Mouse (Mus musculus) c-Kit-positive CD71-negative TER-119-negative erythroid progenitor cells, embryonic 14.5 days (primary cell): ENCODE measurements at regions not wholly inside any gene's neighbourhood (a gene's known extent, or its start where the extent isn't known, plus 50 kb on each side); places are given as distances from the start of the nearest gene placed in this dataset.

Experiments used
- DNase-seq: peaks from one replicate; pipeline ENCODE4 v3.0.0-alpha.2; 2013; ENCODE audit warnings: low read depth

- DNase-seq = no peak
Observed at GRCm38 (mm10) chr9:46512276-46513051, 192.7 kb upstream of the 4931429L15Rik start.

DNA sequence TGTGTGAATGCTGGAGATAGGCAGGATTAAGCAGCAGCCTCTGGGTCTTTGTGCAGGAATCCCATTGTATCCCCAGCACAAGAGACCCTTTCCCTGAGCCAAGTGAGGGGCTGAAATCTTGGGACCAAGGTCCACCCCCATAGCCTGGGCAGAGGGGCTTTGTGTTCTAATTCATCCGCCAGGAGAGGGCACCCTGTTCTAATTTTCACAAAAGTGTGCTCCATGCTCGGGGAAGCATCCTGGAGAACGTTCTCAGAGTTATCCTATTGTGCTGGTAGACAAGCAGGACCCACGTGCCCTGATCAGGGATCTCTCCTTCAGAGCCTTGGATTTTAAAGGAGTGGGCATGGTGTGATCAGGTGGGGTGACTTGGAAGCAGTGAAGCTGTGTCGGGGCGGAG is 191.5 kb upstream of the 4931429L15Rik start:
- no peak for DNase-seq

- no peak for DNase-seq
Observed at GRCm38 (mm10) chr9:46509896-46510295, 190.1 kb upstream of the 4931429L15Rik start.

DNA sequence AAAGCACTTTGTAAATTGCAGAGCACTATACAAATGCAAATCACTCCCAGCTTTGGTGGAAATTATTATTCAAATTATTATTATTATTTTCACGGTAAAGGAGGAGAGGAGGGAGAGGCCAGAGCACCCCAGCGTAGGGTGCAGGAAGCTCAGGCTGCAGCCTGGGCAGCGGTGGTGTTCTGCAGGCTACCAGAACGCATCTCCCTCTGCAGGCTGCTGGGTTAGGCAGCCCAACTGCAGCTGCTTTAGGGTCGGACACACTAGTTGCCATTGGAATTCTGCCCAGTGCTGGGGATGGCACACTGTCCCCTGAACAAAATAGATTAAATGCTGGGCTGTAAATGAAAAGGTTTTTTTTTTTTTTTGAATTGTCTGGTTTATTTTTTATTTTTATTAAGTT is 189.7 kb upstream of the 4931429L15Rik start:
- DNase-seq = no peak

GRCm38 (mm10) chr9:46507036-46507435 is 187.2 kb upstream of the 4931429L15Rik start:
- no peak for DNase-seq

GRCm38 (mm10) chr9:46504536-46504935 is 184.8 kb upstream of the 4931429L15Rik start:
- no peak for DNase-seq

DNA sequence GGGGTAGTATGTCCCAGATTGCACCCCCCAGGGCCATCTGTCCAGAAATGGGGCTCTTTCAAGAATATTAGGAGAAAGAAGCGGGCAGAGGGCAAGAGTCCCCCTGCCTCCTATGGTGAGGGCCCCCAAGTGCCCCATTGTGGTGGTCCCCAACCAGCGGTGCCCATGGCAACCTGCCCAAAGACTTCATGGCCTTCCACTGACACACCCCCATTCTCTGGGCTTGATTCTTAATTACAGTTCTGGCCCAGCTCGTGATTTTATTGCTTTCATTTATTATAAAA is 184.3 kb upstream of the 4931429L15Rik start:
- DNase-seq = no peak

GRCm38 (mm10) chr9:46503321-46504132 is 183.7 kb upstream of the 4931429L15Rik start:
- DNase-seq = no peak

GRCm38 (mm10) chr9:46499426-46499825 is 179.6 kb upstream of the 4931429L15Rik start:
- no peak for DNase-seq

GRCm38 (mm10) chr9:46498861-46499260 is 179.1 kb upstream of the 4931429L15Rik start:
- DNase-seq = no peak

DNA sequence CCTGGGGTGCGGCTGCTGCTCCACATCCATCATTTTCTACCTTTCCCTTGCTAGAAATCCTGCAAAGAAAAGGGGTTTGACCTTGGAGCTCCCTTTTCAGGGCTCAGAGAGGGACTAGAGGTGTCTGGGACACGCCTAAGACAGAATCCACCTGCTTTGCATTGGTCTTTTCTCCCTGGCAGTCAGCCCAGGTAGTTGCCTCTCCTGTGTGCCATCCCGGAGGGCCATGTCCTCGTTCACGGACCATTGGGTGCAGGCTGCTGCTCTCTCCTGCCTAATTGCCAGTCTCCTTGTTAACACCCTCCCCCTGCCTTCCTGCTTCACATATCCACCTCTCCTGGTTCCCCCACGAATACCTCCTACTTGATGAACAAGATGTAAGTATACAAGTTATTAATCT is 175.5 kb upstream of the 4931429L15Rik start:
- no peak for DNase-seq

DNA sequence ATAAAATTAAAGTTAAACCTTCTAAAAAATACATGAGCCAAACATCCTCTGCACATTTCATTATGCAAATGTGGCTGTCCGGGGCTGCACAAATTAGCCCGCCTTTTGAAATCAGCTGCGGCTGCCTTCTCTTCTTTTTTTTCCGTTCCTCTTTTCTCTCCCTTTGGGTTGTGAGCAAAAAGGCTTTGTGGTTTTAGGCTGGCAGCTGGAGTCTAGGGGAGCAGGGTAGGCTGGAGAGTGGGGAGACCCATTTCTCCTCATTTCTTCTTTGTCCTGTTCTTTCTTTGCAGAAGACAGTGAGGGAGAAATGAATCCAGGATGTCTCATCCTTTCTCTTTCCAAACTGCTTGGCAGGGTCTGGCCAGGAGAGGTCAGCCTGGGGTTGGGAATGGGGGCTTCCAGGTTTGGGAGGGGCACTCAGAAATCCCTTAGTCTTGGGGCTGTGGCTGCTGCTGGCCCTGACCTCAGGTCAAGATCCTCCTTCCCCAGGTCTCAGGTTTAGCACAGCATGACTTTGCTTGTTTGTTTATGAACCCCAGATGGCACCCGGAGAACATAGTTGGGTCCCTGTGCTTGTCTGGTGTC is 163.2 kb upstream of the 4931429L15Rik start:
- peak; percentile 10 for DNase-seq

DNA sequence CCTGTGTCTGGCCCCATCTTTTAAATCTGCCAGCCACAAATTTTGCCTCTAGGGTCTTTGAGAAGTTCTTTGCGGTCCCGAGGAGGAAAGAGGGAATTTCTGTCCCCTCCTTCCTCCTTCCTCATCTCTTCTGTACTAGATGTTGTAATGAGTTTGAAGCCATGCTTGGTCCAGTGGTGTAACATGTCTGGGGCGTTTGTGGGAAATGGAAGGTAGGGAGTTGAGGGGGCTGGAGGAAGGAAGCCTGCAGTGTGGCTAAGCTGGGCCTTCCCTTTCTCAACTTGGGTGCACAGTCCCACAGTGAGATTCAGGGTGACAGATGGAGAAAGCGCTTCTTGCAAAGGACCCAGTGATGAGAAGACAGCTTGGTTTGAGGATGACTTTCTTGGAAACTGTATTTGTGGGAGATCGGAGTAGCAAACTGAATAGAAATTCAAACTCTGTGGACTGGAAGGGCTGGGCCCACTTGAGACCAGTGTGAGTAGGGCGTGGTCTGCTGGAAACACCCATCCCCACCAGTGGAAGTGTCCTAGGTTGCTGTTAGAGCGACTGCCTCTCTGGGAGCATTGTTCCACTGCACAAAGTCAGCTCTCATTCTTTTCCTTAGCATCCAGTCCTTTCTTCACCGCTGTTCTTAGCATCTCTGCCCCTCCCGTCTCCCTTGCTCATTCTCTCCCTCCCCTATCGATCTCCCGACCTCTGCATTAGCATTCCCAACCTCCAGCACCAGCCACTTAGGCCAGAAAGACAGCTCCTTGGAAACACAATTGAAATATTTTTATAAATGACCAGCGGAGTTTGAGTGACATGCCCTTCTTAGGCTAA is 162.5 kb upstream of the 4931429L15Rik start:
- DNase-seq = no peak

DNA sequence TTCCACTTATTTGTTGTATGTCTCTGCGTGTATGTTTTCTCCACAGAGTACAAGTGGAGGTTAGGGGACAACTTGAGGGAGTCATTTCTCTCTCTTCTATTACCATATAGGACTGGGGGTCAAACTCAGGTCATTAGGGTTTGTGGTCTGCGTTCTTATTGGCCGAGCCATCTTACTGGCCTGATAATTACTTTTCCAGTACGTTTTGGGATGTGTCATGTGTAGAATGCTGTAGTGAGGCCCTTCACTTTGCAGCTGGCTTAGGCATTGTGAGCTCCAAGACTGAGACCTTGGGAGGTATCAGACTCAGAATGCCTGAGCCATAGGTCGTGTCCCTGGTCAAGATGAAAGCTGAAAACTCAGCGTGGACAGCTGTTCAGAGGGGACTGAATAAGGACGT is 161.7 kb upstream of the 4931429L15Rik start:
- DNase-seq = no peak

- DNase-seq = no peak
Observed at GRCm38 (mm10) chr9:46480080-46480690, 160.4 kb upstream of the 4931429L15Rik start.

- DNase-seq = no peak
Observed at GRCm38 (mm10) chr9:46478611-46479010, 158.8 kb upstream of the 4931429L15Rik start.

DNA sequence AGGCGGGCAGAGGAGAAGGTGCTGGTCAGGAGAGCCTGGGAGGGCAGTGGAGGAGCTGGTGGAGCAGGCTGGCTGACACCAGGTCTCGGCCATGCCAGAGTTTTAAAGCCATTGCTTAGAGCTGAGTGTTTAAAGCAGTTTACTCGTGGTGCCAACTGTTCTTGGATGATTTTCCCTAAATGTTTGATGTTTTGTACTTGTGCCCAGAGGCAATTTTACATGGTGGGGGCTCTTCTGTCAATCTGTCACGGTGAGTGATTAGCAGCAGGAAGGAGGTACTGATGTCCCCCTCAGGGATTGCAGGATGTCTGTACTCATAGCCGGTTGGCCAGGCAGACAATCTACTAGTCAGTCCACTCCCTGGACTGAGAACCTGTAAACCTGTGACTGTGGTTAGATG is 156.7 kb upstream of the 4931429L15Rik start:
- no peak for DNase-seq

DNA sequence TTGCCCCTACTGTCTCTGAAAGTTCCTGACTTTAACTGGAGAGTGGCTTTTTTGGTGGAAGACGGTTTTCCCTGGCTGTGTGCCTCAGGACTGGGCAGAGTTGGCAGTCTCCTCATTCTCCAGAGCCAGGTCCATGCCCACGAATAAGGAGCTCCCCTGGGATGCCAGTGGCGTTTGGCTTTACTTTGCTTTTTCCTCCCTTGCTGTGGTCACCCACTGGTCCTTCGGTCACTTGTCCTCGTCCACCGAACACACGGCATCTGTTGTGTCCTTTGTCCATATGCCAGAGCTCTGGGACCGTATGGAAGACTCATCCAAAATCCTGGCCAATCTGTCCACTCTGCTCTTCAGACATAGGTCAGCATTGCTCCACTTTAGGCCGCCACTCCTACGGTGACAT is 153.9 kb upstream of the 4931429L15Rik start:
- DNase-seq = no peak

DNA sequence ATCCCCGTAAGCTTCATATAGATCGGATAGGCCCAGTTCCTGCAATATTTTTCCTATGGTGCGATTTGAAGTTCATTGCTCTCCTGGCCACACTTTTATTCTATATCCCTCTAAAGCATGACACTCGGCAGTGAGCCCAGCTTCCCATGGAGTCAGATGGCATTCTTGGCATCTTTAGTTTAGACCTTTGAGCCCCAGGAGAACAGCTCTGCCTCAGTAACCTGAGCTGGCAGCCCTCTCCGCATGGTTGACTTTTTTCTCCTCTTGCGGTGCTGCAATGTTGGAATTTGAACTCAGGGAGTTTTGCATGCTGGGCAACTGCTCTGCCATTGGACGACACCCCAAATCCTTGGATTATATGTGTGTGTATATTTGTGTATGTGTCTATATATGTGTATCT is 149.7 kb upstream of the 4931429L15Rik start:
- DNase-seq = no peak

GRCm38 (mm10) chr9:46468306-46468705 is 148.5 kb upstream of the 4931429L15Rik start:
- no peak for DNase-seq

GRCm38 (mm10) chr9:46467671-46468070 is 147.9 kb upstream of the 4931429L15Rik start:
- DNase-seq = no peak

DNA sequence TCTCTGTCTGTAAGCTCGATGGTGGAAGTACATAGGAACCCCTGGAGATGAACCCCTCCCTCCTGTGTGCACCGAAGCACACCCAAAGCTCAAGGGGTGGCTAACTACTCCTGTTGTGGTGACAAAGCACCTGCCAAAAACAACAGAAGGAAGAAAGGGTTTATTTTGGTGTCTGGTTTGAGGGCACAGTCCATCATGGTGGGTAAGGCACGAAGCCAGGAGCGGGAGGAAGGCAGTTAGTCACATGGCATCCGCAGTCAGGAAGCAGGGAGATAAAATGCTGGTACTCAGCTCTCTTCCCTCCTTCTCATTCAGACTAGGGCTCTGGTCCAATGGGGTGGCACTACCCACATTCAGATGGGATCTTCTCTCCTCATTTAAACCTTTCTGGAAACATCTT is 142.9 kb upstream of the 4931429L15Rik start:
- DNase-seq = no peak
